Mouse (Mus musculus): Measurements from ENCODE around the gene Tmem159.

The Tmem159 gene

DNA sequence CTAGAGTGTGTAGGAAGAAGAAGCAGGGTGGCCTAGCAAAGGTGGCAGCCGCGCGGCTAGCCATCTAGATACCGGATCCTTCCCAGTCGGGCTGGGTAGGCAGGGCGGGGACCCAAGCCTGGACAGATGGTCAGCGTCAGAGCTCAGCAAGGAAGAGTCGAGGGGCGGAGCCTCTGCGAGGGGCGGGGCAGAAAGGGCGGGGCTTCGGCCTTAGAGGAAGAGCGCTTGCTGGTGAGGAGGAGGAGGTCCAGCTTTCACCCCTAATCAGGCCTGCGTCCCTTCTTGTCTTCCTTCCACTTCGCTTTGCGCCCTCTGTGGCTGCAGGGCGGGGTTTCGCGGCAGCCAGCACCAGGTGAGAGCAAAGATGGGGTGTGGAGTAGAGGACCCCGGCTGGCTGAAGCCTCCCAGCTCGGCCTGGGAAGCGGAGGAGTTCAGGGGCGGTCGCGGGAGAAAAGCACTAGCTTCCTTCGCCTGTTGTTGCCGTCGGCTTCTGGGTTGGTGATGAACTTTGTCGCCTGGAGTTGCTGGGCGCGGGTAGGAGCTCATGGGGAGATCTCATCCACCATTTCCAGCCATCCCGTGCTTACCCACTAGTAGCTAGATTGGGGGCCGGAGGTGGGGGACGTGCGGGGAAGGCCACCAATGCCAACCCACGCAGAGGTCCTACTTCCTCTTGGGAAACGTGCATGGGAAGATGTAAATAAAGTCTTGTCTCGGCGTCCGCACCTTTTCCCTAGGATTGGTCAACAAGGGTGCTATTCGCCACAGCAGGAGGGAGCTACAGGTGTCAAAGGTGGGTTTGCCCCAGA is at the start of gene Tmem159:
TSS of gene Tmem159 (plus strand) at position 190 of the 809 bp plus-strand sequence.
- DNase-seq (ENCODE audit: low read depth, low spot score) = peak; percentile 90

DNA sequence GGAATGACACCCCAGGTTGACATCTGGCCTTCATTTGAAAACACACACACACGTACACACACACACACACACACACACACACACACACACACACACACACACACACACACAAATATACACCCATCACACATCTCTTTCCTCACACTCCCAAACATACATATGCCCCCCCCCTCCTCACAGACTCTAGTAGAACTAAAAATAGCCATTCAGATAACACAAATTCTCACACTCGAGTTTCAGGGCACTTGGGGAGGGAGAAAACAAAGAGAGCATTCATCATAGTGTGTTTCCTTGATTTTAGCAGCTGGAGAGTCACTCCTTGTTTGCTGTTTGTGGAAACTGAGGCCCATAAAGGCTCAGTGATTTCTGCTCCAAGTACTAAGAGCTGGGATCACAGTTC is 48.1 kb upstream of the Tmem159 start:
- no peak for DNase-seq (ENCODE audit: low read depth, low spot score)

DNA sequence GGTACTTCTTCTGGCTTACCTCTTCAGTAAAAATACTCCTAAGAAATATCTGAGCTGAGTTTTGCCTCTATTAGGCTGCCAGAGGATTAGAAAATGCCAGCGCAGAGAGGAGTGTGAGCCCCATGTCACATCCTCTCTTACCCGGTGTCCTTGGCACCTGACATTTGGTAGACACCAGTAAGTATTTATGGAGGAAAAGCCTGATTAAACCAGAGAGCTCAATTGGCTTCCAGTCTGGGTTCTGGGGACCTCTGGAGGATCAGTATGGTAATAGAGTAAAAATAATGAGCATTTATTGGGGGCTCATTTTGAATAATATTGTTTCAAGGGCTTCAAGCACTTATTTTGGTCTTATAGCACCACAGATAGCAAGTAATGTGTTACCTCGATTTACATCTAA is 46.7 kb upstream of the Tmem159 start:
- DNase-seq (ENCODE audit: low read depth, low spot score) = no peak

DNA sequence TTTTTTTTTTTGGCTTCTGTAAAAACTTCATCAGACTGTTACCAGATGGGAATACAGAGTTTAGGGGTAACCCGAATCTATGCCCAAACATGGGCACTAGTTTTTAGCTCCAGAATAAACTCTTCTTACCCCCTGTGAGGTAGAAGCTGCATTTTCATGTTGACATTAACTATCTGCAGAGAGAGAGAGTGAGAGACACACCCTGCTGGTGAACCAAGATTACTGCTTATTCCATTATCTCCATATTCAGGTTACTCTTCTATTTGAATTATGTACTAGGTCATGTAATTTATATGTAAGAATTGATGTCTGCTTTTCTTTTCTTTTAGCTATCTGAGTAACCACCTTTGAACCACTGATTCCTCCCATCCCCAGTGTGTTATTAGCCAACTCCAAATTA is 38.1 kb upstream of the Tmem159 start:
- no peak for DNase-seq (ENCODE audit: low read depth, low spot score)

DNA sequence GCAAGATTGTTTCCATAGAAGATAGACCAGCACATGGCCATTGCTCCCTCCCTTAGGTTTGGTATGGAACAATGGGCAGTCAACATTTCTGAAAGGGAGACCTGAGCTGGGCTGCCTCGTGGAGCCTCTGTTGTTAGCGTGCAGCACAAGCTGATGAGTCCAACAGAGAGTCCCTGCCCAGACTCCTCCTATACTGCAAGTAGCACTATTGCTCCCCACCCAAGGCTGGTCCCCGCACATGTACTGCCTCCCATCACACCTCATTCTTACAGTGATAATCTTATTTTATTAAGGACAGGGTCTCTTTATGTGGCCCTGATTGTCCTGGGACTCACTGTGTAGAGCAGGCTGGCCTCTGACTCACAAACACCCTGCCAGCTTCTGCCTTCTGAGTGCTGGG is 34.0 kb upstream of the Tmem159 start:
- no peak for DNase-seq (ENCODE audit: low read depth, low spot score)

DNA sequence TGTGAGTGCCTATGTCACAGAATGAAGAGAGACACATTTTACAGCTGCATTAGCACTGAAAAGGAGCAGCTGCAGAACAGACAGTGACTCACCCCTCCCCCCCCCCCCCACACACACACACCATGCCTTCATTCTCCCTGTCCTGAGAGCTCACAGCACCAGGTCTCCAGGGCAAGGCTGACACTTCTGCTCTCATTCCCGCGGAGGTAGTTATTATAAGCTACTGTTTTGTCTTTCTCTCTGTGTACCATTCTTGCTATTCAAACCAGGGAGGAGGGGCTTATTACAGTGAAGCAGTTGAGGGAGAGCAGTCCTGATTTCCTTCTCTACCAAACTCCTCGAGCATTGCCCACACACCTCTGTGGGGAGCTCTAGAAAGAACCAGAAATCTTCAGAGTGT is 33.0 kb upstream of the Tmem159 start:
- DNase-seq (ENCODE audit: low read depth, low spot score) = no peak

DNA sequence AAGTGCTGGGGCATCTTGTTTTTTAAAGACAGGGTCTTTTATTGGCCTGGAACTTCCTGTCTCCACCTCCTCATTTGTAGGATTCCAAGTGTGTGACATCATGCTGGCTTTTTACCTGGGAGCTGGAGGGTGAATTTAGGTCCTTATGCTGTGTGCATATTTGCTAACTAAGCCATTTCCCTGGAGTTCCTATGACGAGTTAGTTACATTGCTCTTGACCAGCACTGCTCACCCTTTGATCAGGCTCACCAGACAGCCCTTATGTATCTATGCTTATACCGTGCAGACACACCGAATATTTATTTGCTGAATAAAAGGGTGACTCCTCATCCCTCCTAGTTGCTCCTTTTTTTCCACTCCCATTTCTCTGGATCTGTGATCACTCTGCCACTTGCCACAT is 22.0 kb upstream of the Tmem159 start:
- DNase-seq (ENCODE audit: low read depth, low spot score) = no peak

DNA sequence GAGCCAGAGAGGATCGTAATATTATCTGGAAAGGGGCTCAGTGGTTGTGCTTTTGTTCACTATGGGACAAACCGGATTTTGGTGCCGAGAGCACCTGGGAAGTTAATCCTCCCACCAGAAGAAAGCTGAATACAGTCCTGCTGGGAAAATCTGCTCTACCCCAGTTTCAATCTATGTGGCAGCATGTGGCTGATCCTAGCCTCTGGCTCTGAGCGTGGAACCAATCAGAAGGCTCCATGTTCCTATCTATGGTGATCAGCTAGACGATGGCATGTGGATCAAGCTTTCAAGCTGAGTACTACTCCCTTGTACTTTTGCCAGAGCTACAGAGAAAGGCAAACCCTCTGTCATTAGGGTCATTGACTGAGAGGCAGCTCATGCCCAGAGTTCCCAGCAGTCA is 9.1 kb upstream of the Tmem159 start:
- DNase-seq (ENCODE audit: low read depth, low spot score) = no peak

DNA sequence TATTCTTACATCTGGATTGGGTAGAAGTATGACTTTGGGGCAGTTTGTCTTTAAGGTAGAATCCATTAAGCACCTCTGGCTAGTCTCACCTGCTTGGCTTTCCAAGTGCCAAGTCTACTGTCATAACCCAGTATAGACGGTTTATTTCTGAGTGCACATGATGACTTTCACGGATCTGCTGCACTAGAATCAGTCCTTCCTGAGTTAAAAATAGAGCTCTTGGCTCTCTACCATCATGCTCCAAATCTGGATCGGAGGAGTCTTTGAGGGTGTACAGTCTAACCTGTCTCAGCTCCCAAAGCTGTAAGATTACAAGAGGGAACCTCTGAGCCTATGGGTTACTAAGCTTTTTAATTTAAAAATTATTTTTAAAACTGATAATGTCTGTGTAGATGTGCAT is 7.9 kb upstream of the Tmem159 start:
- DNase-seq (ENCODE audit: low read depth, low spot score) = no peak

DNA sequence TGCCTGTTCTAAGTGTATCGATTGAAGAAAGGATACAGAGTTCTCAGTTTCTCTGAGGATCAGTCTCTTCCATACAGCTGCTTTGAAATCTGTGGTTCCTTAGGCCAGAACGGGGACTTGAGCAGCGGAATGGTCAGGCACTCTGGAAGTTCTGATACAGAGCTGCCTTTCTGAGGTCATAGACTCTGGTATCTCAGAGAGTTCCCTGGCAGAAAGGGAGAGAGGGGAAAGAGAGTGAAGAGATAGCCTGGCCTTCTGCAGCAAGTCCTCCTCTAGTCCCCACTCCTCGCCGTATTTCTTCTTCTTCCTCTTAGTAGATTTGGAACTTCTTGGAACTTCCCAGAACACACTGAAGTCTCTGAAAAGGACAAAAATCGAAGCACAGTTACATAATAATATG is 7.0 kb upstream of the Tmem159 start, which contains the start of gene Dnah3:
TSS of gene Dnah3 (minus strand) at position 101 of the 400 bp plus-strand sequence.
- DNase-seq (ENCODE audit: low read depth, low spot score) = no peak

DNA sequence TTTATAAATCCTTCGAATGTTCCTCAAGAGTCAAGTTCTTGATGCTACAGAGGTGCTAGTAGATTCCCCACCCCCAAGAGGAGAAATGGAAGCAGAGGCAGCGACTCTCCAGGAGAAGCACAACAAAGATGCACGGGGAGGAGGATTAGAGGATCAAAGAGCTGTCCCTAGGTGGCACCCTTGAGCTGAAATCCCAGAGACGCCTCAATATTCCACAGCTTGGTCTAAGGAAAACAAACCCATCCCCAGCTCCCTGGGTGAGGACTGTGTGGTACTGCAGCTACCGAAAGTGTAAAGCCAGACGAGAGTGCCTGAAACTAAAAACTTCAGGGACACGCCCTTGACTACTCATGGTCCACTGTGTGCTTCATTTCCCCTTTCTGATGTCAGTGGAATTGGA is 4.3 kb upstream of the Tmem159 start:
- peak; percentile 90 for DNase-seq (ENCODE audit: low read depth, low spot score)

DNA sequence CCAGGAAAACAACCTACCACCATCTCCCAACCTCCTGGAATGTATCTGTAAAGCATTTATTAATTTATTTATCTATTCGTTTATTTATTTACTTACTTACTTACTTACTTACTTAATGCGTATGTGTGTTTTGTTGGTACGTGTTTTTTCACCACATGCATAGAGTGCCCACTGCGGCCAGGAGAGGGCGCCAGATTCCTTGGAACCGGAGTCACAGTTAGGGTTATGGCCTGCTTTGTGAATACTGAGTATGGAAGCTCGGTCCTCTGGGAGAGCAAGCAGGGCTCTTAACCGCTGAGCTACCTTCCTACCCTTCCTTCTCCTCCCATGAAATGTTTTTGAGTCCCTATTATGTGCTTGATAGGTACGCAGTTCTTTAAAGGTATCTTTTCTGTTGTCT is 3.8 kb upstream of the Tmem159 start:
- DNase-seq (ENCODE audit: low read depth, low spot score) = peak; percentile 91

DNA sequence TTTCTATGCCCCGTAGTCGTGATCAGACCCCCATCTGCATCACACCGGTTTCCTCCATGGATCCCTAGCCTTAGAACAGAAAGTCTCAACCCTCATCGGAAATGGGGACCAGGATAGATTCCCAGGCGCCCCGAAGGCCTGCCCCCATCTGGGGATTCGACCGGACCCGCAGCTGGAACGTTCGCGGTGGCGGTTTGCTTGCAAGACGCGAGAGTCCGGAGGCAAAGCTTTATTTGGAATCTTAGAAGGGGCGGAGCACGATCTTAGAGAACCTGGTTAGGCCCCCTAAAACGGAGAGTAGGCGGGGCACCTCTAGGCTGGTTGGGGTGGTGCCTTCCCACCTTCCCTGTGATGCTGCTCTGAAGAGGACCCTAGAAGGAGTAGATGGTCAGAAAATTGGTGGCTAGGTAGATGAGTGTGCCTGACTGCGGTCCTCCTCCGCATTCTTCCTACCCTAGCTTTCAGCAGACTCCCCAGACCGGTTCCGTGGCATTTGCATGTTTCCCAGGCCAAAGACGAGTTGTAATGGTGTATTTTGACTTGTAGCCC is 940 bp downstream of the Tmem159 start:
- DNase-seq (ENCODE audit: low read depth, low spot score) = peak; percentile 35

DNA sequence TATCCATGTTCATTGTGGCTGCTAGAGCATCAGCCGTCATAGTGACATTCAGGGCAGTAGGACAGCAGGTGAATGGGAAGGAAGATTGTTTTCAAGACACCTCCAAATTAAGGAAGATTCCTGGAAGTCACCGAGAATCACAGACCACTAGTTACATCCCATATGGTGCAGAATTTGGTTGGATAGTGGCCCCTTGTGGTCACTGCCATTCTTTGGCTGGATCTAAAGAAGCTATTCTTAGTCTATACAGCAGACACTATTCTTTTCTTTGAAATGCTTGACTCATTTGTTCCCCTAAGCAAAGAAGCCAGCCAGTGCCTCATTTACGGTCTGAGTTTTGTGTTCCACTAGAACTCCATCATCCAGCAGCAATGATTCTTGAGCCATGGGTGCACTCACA is 2.8 kb downstream of the Tmem159 start:
- no peak for DNase-seq (ENCODE audit: low read depth, low spot score)

DNA sequence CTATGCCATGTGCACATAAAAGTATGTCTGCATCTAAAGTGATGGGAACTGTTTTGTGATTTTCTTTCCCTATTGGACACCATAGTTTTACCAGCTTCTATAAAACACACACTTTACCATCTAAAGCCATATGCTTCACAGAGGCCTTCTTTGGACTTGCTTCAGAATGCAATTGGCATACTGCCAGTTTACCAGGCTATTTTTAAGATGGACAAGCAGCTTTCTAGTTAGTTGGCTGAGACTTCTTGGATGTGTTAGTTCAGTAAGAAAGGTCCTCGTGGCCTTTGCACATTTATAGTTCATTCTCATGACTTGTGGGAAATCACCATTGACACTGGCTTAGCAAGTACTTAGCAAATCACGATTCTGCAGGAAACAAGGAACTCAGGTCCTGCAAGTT is 4.2 kb downstream of the Tmem159 start:
- no peak for DNase-seq (ENCODE audit: low read depth, low spot score)

DNA sequence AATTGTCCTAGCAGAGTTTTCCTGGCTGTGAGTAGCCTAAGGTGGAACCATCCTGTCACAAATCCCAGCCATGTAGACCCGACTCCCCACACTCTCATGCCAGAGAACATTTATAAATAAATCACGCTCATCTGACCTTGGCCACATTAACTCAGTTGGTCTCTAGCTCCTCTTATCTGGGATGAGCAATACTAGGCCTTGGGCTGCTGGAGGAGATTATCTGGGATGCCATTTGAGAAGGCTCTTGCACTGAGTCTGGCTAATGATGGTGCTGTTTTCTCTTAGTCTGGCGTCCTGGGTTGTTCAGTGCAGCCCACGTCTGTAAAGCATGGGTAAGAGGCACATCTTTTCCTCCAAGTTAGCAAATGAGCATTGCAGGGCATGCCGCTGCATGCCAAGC is 7.5 kb downstream of the Tmem159 start:
- no peak for DNase-seq (ENCODE audit: low read depth, low spot score)

DNA sequence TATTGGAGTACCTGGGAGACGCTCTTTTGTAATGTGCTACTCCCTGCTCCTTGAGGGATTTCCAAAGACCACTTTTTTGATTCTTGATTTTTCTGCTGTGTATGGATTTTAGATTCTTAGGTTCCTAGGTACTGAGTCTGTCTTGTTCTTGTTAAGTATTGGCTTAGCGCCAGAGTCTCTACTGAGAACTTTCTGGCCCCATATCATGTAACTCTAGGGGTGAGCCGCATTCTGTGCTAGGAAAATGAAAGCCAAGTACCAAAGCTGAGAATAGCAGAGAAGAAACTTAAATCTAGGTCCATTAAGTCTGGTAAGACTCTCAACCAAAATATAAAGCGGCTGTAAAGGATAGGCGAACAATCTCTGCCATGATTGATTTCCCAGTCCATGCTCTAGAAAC is 14.8 kb downstream of the Tmem159 start:
- no peak for DNase-seq (ENCODE audit: low read depth, low spot score)

DNA sequence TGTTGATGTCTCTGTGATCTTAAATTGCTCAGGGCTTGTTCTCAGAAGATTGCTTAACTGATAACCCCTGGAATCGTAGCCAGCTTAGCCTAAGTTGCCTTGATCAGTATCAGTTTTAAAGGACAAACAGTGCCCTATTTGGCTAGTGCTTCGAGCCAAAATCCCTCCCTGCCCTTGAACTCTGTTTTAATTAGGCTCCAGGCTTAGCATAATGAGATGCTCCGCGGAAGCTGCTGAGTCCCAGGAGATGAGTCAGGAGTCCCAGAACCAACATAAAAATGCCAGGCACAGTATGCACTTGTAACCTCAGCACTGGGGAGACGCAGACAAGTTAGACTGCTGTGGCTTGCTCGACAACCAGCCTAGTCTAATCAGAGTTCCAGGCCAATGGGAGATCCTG is 15.4 kb downstream of the Tmem159 start:
- DNase-seq (ENCODE audit: low read depth, low spot score) = peak; percentile 25

DNA sequence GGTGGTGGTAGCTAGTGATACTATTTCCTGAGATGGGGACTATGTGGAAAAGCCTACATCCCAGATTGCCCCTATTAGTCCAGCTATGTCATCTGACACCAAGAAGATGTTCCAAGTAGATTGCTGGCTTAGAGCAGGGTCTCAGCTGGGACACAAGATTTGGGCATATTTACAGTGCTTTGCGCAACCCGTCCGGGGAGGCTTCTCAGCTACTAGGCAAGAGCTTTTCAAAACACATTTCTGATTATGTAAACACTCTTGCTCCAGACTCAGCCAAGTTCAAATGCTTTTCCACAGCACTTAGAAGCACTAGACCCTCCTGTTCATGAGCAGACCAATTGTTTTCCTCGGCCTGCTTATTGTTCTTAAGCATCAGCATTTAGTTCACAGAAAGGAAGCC is 21.6 kb downstream of the Tmem159 start:
- no peak for DNase-seq (ENCODE audit: low read depth, low spot score)

DNA sequence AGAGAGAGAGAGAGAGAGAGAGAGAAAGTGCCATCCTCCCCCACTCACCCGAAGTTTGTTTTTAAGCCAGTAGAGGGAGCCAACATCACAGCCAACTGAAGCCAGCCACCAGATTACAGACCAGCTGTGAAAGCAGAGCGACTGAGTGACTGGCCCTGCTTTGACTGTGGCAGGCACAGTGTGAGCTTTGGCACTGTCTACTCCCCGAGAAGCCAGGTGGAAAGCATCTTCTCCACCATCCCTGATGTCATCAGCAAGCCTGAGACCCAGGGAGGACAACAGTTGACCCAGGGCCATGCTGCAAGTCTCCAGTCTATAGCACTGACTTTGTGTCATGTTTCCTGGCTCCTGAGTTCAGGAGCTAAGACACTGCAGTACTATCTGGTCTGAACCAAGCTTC is 22.7 kb downstream of the Tmem159 start:
- peak; percentile 68 for DNase-seq (ENCODE audit: low read depth, low spot score)

DNA sequence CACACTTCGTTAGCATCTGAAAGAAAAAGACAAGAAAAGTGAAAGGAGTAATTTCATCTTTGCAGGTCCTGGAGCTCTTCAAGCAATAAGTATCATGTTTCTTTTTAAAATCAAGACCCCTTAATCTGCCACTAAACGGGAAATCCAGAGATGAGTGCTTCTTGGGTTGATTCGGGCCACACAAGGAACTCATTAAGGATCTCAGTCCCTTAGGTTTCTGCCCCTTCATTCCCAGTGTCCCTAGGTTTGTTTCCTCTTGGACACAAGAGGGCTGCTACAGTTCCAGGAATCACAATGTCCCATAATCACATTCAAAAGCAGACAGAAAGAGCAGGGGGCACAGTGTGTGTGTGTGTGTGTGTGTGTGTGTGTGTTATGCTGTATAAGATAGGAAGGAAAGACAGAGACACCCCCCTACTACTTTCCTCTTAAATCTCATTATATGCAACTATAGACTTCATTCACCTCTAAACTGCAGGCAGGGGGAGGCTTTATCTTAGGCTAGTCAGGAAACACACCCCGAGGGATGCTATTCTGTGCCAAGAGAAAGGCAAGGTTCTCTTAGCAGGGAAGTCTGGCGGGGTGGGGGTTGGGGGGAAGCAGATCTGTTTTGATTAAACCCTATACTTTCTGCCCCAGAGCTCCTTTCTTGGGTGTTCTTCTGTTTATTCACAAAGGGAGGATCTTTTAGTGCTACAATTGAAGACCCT is 25.0 kb downstream of the Tmem159 start:
- DNase-seq (ENCODE audit: low read depth, low spot score) = no peak

DNA sequence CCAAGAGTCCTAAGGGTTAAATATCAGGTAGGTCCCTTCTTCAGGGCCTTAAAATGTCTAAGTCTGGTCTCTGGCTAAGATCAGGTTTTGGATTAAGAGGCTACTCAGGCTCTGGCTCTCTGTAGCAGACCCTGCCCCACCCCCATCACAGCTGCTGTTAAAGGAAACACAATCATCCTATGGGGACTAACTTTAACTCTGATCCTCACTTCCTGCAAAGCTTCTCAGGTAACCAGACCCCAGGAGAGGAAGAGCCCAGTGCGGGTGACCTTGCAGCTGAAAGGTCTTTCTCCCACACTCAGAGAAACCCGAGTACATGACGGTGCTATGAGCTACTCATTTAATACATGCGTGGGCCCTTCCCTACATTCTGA is 25.5 kb downstream of the Tmem159 start:
- DNase-seq (ENCODE audit: low read depth, low spot score) = peak; percentile 18

DNA sequence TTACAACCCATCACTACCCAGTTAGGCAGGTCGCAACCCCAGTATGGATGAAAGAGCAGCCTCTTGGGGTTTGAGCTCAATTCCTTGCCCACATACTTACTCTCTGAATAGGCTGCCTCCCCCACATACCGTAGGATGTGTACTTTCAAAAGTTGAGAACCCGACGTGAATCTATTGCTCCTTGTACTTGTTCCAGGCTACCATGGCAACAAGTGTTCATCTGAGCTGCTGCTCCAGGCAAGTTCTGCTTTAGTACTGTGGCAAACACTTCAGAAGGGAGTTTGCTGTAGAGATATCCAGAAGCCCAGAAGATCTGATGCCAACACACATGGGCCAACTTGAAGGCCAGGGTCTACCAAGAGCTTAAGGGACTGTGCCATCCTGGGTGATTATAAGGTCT is 26.8 kb downstream of the Tmem159 start:
- DNase-seq (ENCODE audit: low read depth, low spot score) = no peak
